ENCODE assay signal across 11 mouse cellular contexts in the genomic region with DNA sequence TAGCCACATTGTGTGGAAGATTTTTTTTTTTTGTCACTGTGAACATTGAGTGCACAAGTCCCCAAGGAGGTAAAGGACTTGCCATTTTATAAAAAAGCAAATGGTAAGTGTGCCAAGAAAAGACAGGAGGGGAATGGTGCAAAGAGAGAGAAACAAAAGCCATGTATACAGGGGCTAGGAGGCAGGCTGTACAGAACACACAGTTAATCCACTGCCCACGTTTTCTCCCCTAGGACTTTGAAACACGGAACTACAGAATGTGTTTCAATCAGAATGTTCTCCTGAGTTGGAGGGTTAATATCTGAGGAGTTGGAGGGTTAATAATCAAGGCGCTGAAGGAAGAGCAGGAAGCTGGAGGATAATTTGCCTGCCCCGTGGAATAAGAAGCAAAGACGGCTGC.
DNase-seq lines count a peak whose midpoint lies in the region; ATAC-seq and TF ChIP-seq lines count a peak whose summit lies in the region.
"Had no signal": no experiment of that assay in that cellular context is flagged by ENCODE, and none has a peak within 500 bp of the region (broad histone marks: within the 10 kb centered on the region; RNA-seq: fewer than 3 reads in every experiment).

No protein-coding gene starts in this region.

- peak overlapping the region; percentile 60 for H3K4me3 ChIP-seq in gastrocnemius, adult 2 months
- H3K4me3 ChIP-seq in midbrain, embryonic 12.5 days: no peak overlapping the region
- no peak overlapping the region for H3K4me3 ChIP-seq in midbrain, embryonic 10.5 days
- 0 out of 2 replicates have a peak overlapping the region, but pooled peaks have one; percentile 2 for H3K4me3 ChIP-seq in intestine, postnatal 0 days (ENCODE audit: low read depth, low read length)
- H3K4me3 ChIP-seq in stomach, embryonic 16.5 days (replicated peaks; ENCODE audit: low read length): peak overlapping the region; percentile 7
- H3K4me3 ChIP-seq: left cerebral cortex, adult 2 months had no signal

- peaks cover 15% of the 10 kb centered on the region for H3K4me1 ChIP-seq in midbrain, embryonic 12.5 days
- peaks cover 16% of the 10 kb centered on the region for H3K4me1 ChIP-seq in midbrain, embryonic 10.5 days
- H3K4me1 ChIP-seq in intestine, postnatal 0 days (replicated peaks; ENCODE audit: control insufficient read depth, insufficient read depth, low read length): no peaks in the 10 kb centered on the region; the same call in 1 of the 2 replicates
- H3K4me1 ChIP-seq in stomach, embryonic 16.5 days (ENCODE audit: control insufficient read depth, insufficient read depth, low read length): peaks cover 13% of the 10 kb centered on the region

- H3K9me3 ChIP-seq in midbrain, embryonic 12.5 days: no peaks in the 10 kb centered on the region
- H3K9me3 ChIP-seq in midbrain, embryonic 10.5 days (replicated peaks): no peaks in the 10 kb centered on the region
- no peaks in the 10 kb centered on the region for H3K9me3 ChIP-seq in intestine, postnatal 0 days (ENCODE audit: control insufficient read depth)
- no peaks in the 10 kb centered on the region for H3K9me3 ChIP-seq in stomach, embryonic 16.5 days (replicated peaks; ENCODE audit: control insufficient read depth, low read length)

- TF ChIP-seq CTCF in gastrocnemius, adult 2 months (IDR thresholded peaks at IDR 0.05): no peak
- no peak for TF ChIP-seq CTCF in intestine, postnatal 0 days (IDR thresholded peaks at IDR 0.05; ENCODE audit: low read depth)

- H3K9ac ChIP-seq in midbrain, embryonic 12.5 days (replicated peaks): no peak overlapping the region
- no peak overlapping the region for H3K9ac ChIP-seq in intestine, postnatal 0 days (ENCODE audit: low read depth, low read length)
- 0 out of 2 replicates have a peak overlapping the region, but pooled peaks have one; percentile 24 for H3K9ac ChIP-seq in stomach, embryonic 16.5 days (ENCODE audit: low read length)

- no peaks in the 10 kb centered on the region for H3K27me3 ChIP-seq in midbrain, embryonic 12.5 days
- no peaks in the 10 kb centered on the region for H3K27me3 ChIP-seq in midbrain, embryonic 10.5 days (ENCODE audit: low read depth, poor library complexity, severe bottlenecking)
- H3K27me3 ChIP-seq in intestine, postnatal 0 days (replicated peaks; ENCODE audit: control insufficient read depth, insufficient read depth, low read length): no peaks in the 10 kb centered on the region
- no peaks in the 10 kb centered on the region for H3K27me3 ChIP-seq in stomach, embryonic 16.5 days (ENCODE audit: control insufficient read depth, insufficient read depth, low read length)

- WGBS in midbrain, embryonic 12.5 days: 18% methylated on average over 5 of the region's 5 CpGs
- 54% methylated on average over 5 of the region's 5 CpGs for WGBS in midbrain, embryonic 10.5 days
- 9% methylated on average over 5 of the region's 5 CpGs for WGBS in intestine, postnatal 0 days
- 10% methylated on average over 5 of the region's 5 CpGs for WGBS in stomach, embryonic 16.5 days

- peak overlapping the region; percentile 51; the same call in 1 of the 2 replicates for H3K27ac ChIP-seq in gastrocnemius, adult 2 months
- no peak overlapping the region; the same call in 1 of the 2 replicates for H3K27ac ChIP-seq in midbrain, embryonic 12.5 days (replicated peaks)
- H3K27ac ChIP-seq in midbrain, embryonic 10.5 days (replicated peaks): no peak overlapping the region
- H3K27ac ChIP-seq in intestine, postnatal 0 days (ENCODE audit: low read depth, low read length): no peak overlapping the region
- H3K27ac ChIP-seq in stomach, embryonic 16.5 days (ENCODE audit: low read length): peak overlapping the region; percentile 75
- H3K27ac ChIP-seq: left cerebral cortex, adult 2 months had no signal

- intact Hi-C loops in gastrocnemius, adult 2 months (cut with DNase I): no loop called here

- DNase-seq in gastrocnemius, adult 2 months: no peak
- DNase-seq in gastrocnemius, postnatal 10 days: no peak
- no peak for DNase-seq in midbrain, embryonic 10.5 days (ENCODE audit: low spot score)
- DNase-seq in gastrocnemius, postnatal 4 days (ENCODE audit: low spot score in 2 of 2): no peak
- no peak for DNase-seq in cerebellum, adult 8-10 months
- DNase-seq: adrenal gland, postnatal 14 days; cerebellum, adult 9-10 months had no signal

- ATAC-seq in midbrain, embryonic 12.5 days (ENCODE audit: low FRiP score, low read depth): no peak
- no peak for ATAC-seq in intestine, postnatal 0 days
- ATAC-seq in stomach, embryonic 16.5 days (ENCODE audit: insufficient read depth, low FRiP score): no peak; the same call in 1 of the 2 replicates

- H3K36me3 ChIP-seq in midbrain, embryonic 12.5 days: no peaks in the 10 kb centered on the region
- no peaks in the 10 kb centered on the region for H3K36me3 ChIP-seq in midbrain, embryonic 10.5 days
- no peaks in the 10 kb centered on the region for H3K36me3 ChIP-seq in intestine, postnatal 0 days (ENCODE audit: control insufficient read depth, insufficient read depth)
- H3K36me3 ChIP-seq in stomach, embryonic 16.5 days (ENCODE audit: control insufficient read depth, insufficient read depth, low read length): no peaks in the 10 kb centered on the region

- peak overlapping the region; percentile 29; the same call in 1 of the 2 replicates for H3K4me2 ChIP-seq in midbrain, embryonic 12.5 days (replicated peaks)
- peak overlapping the region; percentile 56 for H3K4me2 ChIP-seq in intestine, postnatal 0 days (replicated peaks; ENCODE audit: low read depth)
- H3K4me2 ChIP-seq in stomach, embryonic 16.5 days (ENCODE audit: low read depth, low read length): peak overlapping the region; percentile 43

Comparison
In these comparisons a context has a peak if more than half of its experiments do, and no peak if none do; other contexts are left out.
1. H3K27ac ChIP-seq: peak in gastrocnemius, adult 2 months (single experiment) and stomach, embryonic 16.5 days (single experiment); none in midbrain, embryonic 12.5 days (single experiment), midbrain, embryonic 10.5 days (single experiment) and intestine, postnatal 0 days (single experiment).
2. H3K4me3 ChIP-seq: peak in gastrocnemius, adult 2 months (single experiment), intestine, postnatal 0 days (single experiment) and stomach, embryonic 16.5 days (single experiment); none in midbrain, embryonic 12.5 days (single experiment) and midbrain, embryonic 10.5 days (single experiment).
3. Peak in every context shown above with its lines, with median percentiles within 50 percentile points of each other: H3K4me2 ChIP-seq.